Mouse (Mus musculus) lung, postnatal 0 days (tissue): ENCODE measurements around the gene Igf2bp3.

Source experiments
- CTCF ChIP-seq: IDR thresholded peaks from 2 replicates; pipeline ENCODE4 v1.5.1; 2016; ENCODE audit warnings: antibody characterized with exemption, mild to moderate bottlenecking
- EP300 ChIP-seq: IDR thresholded peaks from 2 replicates; pipeline ENCODE4 v1.6.1; 2016; ENCODE audit warnings: antibody characterized with exemption, mild to moderate bottlenecking, control low read depth

- no peak for TF ChIP-seq CTCF
- no peak for TF ChIP-seq EP300
Measured at GRCm38 (mm10) chr6:49194536-49194935, 20.2 kb downstream of the Igf2bp3 start.
